Mouse (Mus musculus) lung, embryonic 14.5 days (tissue): Measurements from ENCODE around the gene Dock7. TPM values are rescaled to one million over a fixed set of nuclear protein-coding genes. Genes with fewer than 3 reads are reported as not detected.
A peak's percentile ranks its signal among the peaks of the same experiment; 100 is the strongest.

Experiments
- ATAC-seq: fragments of 200-750 bp; cut with Nextera tagmentation; 2 replicates; pipeline ENCODE4 v1.8.0; 2017; ENCODE audit warnings: mild to moderate bottlenecking, moderate TSS enrichment, moderate library complexity; ENCODE audit not compliant: insufficient read depth
- DNase-seq: peaks from one replicate; pipeline ENCODE4 v3.0.0-alpha.2; 2015
- H3K27ac ChIP-seq: fragments of 300-500 bp; sonication (generic); 2 replicates; pipeline ENCODE4 v1.5.1; 2014; ENCODE audit warnings: low read depth, mild to moderate bottlenecking, moderate library complexity
- H3K27me3 ChIP-seq: fragments of 300-500 bp; sonication (generic); 2 replicates; pipeline ENCODE4 v1.6.1; 2014; ENCODE audit warnings: low read length, control low read depth; ENCODE audit not compliant: insufficient read depth
- H3K36me3 ChIP-seq: fragments of 300-500 bp; sonication (generic); 2 replicates; pipeline ENCODE4 v1.6.1; 2014; ENCODE audit warnings: control low read depth; ENCODE audit not compliant: insufficient read depth
- H3K4me1 ChIP-seq: fragments of 300-500 bp; sonication (generic); 2 replicates; pipeline ENCODE4 v1.6.1; 2014; ENCODE audit warnings: antibody characterized with exemption, control low read depth; ENCODE audit not compliant: insufficient read depth
- H3K4me2 ChIP-seq: fragments of 300-500 bp; sonication (generic); 2 replicates; pipeline ENCODE4 v1.6.1; 2014; ENCODE audit warnings: mild to moderate bottlenecking
- H3K4me3 ChIP-seq: fragments of 300-500 bp; sonication (generic); 2 replicates; pipeline ENCODE4 v1.5.1; 2014; ENCODE audit warnings: low read depth, low read length
- H3K9ac ChIP-seq: fragments of 300-500 bp; sonication (generic); 2 replicates; pipeline ENCODE4 v1.6.1; 2014
- H3K9me3 ChIP-seq: fragments of 300-500 bp; sonication (generic); 2 replicates; pipeline ENCODE4 v1.6.1; 2016; ENCODE audit warnings: low read depth, low read length, control low read depth
- CTCF ChIP-seq: IDR thresholded peaks from 2 replicates; pipeline ENCODE4 v1.5.1; 2016; ENCODE audit warnings: antibody characterized with exemption, low read depth
- WGBS: fragments of 180-500 bp; shearing (Covaris S2); extraction: QIAGEN DNeasy Blood & Tissue Kit; methylation state at CpG from one replicate; pipeline ENCODE4 v1.1.7; 2014; 5-methylcytosine and 5-hydroxymethylcytosine counted together
- polyA plus RNA-seq: library from polyadenylated mRNA; unstranded; fragments of >200 nt; fragmentation: Nextera tagmentation; extraction: Ambion mirVana; gene quantifications from 2 replicates; pipeline ENCODE4 v1.2.1, GENCODE M21; 2014

Gene Dock7
- polyA plus RNA-seq, 1 experiment from 2014 or later = 78.4 TPM

DNA sequence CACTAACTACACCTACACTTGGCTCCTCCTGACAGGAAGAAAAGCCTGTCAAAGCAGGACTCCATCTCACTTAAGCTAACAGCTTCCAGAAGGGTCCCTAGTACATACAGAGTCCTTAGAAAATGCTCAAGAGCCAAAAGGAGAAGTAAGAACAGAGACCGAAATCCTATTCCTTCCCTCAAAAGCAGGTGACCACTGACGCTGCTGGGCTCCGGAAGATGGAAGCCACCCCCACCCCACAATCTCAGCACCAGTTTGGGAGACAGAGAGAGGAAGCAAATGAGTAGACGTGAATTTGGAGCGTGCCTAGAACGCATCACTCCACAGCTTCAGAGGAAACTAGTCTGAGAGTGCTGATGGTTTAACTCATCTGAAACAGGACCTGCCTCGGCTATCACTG is 20.0 kb downstream of the Dock7 start:
- no peak for TF ChIP-seq CTCF
- no peaks in the 10 kb centered on the region for H3K27me3 ChIP-seq
- no peak overlapping the region for H3K27ac ChIP-seq
- H3K4me2 ChIP-seq = no peak overlapping the region
- no peaks in the 10 kb centered on the region for H3K9me3 ChIP-seq
- no peak overlapping the region for H3K4me3 ChIP-seq
- DNase-seq (no peak), ATAC-seq (no peak)
- no peaks in the 10 kb centered on the region for H3K4me1 ChIP-seq
- H3K36me3 ChIP-seq = 0 out of 2 replicates have a peak, but pooled peaks cover 4% of the 10 kb centered on the region
- no peak overlapping the region for H3K9ac ChIP-seq
- WGBS = 87% methylated on average over 7 of the region's 7 CpGs

DNA sequence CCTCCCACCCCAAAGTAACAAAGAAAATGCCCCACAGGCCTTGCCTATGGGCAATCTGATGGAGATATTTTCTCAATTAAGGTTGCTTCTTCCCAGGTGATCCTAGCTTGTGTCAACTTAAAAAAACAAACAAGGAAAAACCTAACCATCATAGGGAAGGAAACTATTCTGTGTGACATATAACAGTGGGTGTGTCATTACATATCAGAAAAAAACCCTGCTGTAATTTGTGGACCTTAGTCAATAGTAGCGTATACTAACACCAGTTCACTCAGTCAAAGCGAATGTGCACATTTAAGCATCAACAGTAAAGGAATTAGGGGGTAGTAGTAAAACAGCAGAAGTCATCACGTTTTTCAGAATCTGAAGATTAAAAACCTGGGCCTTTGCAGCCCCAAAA is 28.9 kb downstream of the Dock7 start:
- no peaks in the 10 kb centered on the region for H3K9me3 ChIP-seq
- DNase-seq (no peak), ATAC-seq (no peak)
- H3K27me3 ChIP-seq = no peaks in the 10 kb centered on the region
- H3K9ac ChIP-seq = no peak overlapping the region
- no peak for TF ChIP-seq CTCF
- WGBS = 85% methylated on average over 3 of the region's 3 CpGs
- H3K4me2 ChIP-seq = no peak overlapping the region
- H3K36me3 ChIP-seq = peaks cover 11% of the 10 kb centered on the region; the same call in 1 of the 2 replicates
- H3K4me1 ChIP-seq = peaks cover 6% of the 10 kb centered on the region; the same call in 1 of the 2 replicates
- peak overlapping the region; percentile 26; the same call in 1 of the 2 replicates for H3K27ac ChIP-seq
- H3K4me3 ChIP-seq = no peak overlapping the region

GRCm38 (mm10) chr4:99091151-99091701 is 29.5 kb downstream of the Dock7 start:
- 22% methylated on average over 3 of the region's 3 CpGs for WGBS
- ATAC-seq (no peak), DNase-seq (no peak)
- Histone ChIP-seq H3K9ac (no peak overlapping the region), H3K27ac (peak overlapping the region; percentile 26; the same call in 1 of the 2 replicates), H3K4me3 (no peak overlapping the region), H3K9me3 (no peaks in the 10 kb centered on the region), H3K4me1 (peaks cover 6% of the 10 kb centered on the region; the same call in 1 of the 2 replicates), H3K4me2 (no peak overlapping the region), H3K36me3 (peaks cover 11% of the 10 kb centered on the region; the same call in 1 of the 2 replicates), H3K27me3 (no peaks in the 10 kb centered on the region)
- no peak for TF ChIP-seq CTCF

DNA sequence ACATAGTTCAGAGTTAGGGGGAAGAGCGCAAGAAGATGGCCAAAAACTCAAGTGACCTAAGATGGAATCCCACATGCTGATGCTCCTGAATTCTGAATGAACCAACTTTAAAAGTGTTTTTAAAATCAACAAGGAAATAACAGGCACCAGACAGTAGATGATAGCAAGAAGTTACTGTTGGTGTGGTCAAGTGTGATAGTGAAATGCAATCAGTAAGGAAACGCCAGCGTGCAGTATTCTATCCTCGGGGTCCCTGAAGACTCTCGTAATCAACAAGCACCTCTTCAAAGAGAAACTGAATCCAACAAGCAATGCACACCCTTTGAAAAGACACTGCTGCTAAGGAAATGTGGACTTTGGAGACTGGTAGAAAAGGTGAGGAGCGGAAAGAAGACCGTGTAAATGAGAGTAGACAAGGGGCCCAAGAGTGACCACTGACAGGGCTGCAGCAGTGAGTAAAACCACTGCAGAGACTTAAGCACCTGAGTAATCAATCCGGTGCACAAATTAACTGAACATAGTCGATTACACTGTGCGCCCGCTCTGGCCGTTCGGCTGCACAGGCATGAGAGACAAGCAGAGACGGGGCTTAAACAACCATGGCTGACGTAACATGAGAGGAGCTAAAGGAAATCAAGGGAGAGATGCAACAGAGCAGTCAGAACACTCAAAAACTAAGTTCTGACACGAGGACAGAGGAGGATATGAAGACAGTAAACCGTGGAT is 32.8 kb downstream of the Dock7 start:
- peaks cover 18% of the 10 kb centered on the region; the same call in 1 of the 2 replicates for H3K36me3 ChIP-seq
- no peak overlapping the region for H3K9ac ChIP-seq
- no peaks in the 10 kb centered on the region for H3K9me3 ChIP-seq
- ATAC-seq (no peak), DNase-seq (no peak)
- H3K4me2 ChIP-seq = no peak overlapping the region
- H3K27me3 ChIP-seq = no peaks in the 10 kb centered on the region
- H3K27ac ChIP-seq = no peak overlapping the region
- peaks cover 6% of the 10 kb centered on the region; the same call in 1 of the 2 replicates for H3K4me1 ChIP-seq
- WGBS = 93% methylated on average over 17 of the region's 17 CpGs
- H3K4me3 ChIP-seq = no peak overlapping the region
- no peak for TF ChIP-seq CTCF

DNA sequence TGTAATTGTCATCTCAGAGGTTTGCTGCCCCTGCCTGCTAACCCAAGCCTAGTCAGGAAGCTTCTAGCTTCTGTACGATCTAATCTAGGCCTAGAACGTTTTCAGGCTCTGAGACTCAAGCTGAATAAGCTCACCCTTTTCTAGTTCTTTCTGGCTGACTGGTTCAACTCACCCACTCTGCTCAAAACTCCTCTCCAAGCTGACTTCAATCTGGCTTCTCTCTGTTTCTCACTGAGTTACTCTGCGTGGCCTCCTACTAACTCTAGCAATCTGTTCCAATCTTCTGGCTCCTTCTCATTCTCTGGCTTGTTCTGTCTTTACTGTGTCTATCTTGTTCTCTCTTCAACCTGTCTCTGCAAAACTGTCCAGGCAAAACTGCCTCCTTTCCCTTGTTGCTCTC is 36.9 kb downstream of the Dock7 start:
- no peak for TF ChIP-seq CTCF
- H3K4me2 ChIP-seq = no peak overlapping the region

DNA sequence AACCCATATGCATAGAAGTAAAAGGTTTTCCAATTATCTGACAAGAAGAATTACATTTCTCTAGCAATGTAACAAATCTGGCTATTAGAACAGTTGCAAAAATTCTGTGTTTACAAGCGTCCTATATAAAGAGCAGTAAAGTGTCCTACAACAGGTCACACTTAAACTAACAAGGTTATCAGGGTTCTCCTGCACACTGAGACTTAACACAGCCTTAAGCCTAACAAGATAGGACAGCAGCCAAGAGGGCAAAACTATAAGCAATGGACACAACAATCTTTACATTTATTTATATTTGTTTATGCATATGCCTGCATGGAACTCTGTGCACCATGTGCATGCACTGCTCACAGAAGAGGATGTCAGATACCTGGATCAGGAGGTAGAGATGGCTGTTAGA is 39.5 kb downstream of the Dock7 start:
- 74% methylated on average over 1 of the region's 1 CpGs for WGBS
- Histone ChIP-seq H3K4me1 (no peaks in the 10 kb centered on the region), H3K4me3 (no peak overlapping the region), H3K9ac (no peak overlapping the region), H3K27me3 (no peaks in the 10 kb centered on the region), H3K36me3 (peaks cover 38% of the 10 kb centered on the region), H3K9me3 (no peaks in the 10 kb centered on the region), H3K4me2 (no peak overlapping the region), H3K27ac (no peak overlapping the region)
- DNase-seq = no peak
- TF ChIP-seq CTCF = no peak
- no peak for ATAC-seq

More for the DNA sequence above, 36.9 kb downstream of the Dock7 start:
- Histone ChIP-seq H3K9ac (no peak overlapping the region), H3K4me3 (no peak overlapping the region), H3K36me3 (peaks cover 24% of the 10 kb centered on the region; the same call in 1 of the 2 replicates), H3K4me1 (no peaks in the 10 kb centered on the region), H3K27me3 (no peaks in the 10 kb centered on the region), H3K9me3 (no peaks in the 10 kb centered on the region), H3K27ac (no peak overlapping the region)
- 86% methylated on average over 3 of the region's 3 CpGs for WGBS
- DNase-seq = no peak
- no peak for ATAC-seq

GRCm38 (mm10) chr4:99078005-99078404 is 42.7 kb downstream of the Dock7 start:
- H3K36me3 ChIP-seq = peaks cover 53% of the 10 kb centered on the region
- no peak overlapping the region for H3K9ac ChIP-seq
- DNase-seq = no peak
- no peak overlapping the region for H3K4me3 ChIP-seq
- no peaks in the 10 kb centered on the region for H3K4me1 ChIP-seq
- TF ChIP-seq CTCF = no peak
- H3K27me3 ChIP-seq = no peaks in the 10 kb centered on the region
- H3K27ac ChIP-seq = no peak overlapping the region
- ATAC-seq = no peak
- H3K9me3 ChIP-seq = no peaks in the 10 kb centered on the region
- no peak overlapping the region for H3K4me2 ChIP-seq
- 91% methylated on average over 3 of the region's 3 CpGs for WGBS
